Mouse (Mus musculus): ENCODE measurements around the gene Chst8. TPM values are rescaled to one million over a fixed set of nuclear protein-coding genes. Genes with fewer than 3 reads are reported as not detected.

Chst8 gene
- total RNA-seq, 1 experiment = 2.7 TPM

GRCm38 (mm10) chr7:34647052-34647451 lies 165.5 kb downstream of the Chst8 start:
- Histone ChIP-seq H3K27ac (ENCODE audit: insufficient read depth, low read depth, low read length, poor library complexity, severe bottlenecking) (no peak overlapping the region), H3K36me3 (ENCODE audit: control insufficient read depth, insufficient read depth, low read length, poor library complexity, severe bottlenecking) (peaks cover 58% of the 10 kb centered on the region), H3K4me3 (ENCODE audit: insufficient read depth in 1 of 2, low read depth in 1 of 2, low read length in 2 of 2, poor library complexity in 1 of 2, severe bottlenecking in 1 of 2) (no peak overlapping the region), H3K4me1 (ENCODE audit: control insufficient read depth in 2 of 2, insufficient read depth in 2 of 2, low read length in 2 of 2, poor library complexity in 1 of 2) (peaks cover 1 to 20% of the 10 kb centered on the region in 2 experiments; a peak in 2 of 4 replicates), H3K9ac (ENCODE audit: insufficient read depth, low read depth, low read length, poor library complexity, severe bottlenecking) (no peak overlapping the region), H3K9me3 (ENCODE audit: control insufficient read depth, insufficient read depth, low read depth, low read length) (no peaks in the 10 kb centered on the region)
- in situ Hi-C loops (cut with MboI; ENCODE audit: low sequenced_read_pairs in 2 of 2, unreplicated experiment in 2 of 2) = no loop called here
- DNase-seq (ENCODE audit: low read depth, low spot score) = no peak
- TF ChIP-seq ZNF384 (IDR thresholded peaks at IDR 0.05; ENCODE audit: low read depth, low read length) (no peak), HCFC1 (IDR thresholded peaks at IDR 0.05; ENCODE audit: borderline replicate concordance, insufficient read depth, low read length) (no peak), ZC3H11A (IDR thresholded peaks at IDR 0.05; ENCODE audit: borderline replicate concordance, low read depth, low read length) (no peak), MAFK (IDR thresholded peaks at IDR 0.05; ENCODE audit: insufficient read depth, low read depth, low read length) (no peak), CHD2 (IDR thresholded peaks at IDR 0.05; ENCODE audit: low read depth, low read length) (no peak)

GRCm38 (mm10) chr7:34646144-34646795 lies 166.2 kb downstream of the Chst8 start:
- Histone ChIP-seq H3K9ac (ENCODE audit: insufficient read depth, low read depth, low read length, poor library complexity, severe bottlenecking) (no peak overlapping the region), H3K9me3 (ENCODE audit: control insufficient read depth, insufficient read depth, low read depth, low read length) (no peaks in the 10 kb centered on the region), H3K27ac (ENCODE audit: insufficient read depth, low read depth, low read length, poor library complexity, severe bottlenecking) (no peak overlapping the region), H3K36me3 (ENCODE audit: control insufficient read depth, insufficient read depth, low read length, poor library complexity, severe bottlenecking) (peaks cover 61% of the 10 kb centered on the region), H3K4me1 (ENCODE audit: control insufficient read depth in 2 of 2, insufficient read depth in 2 of 2, low read length in 2 of 2, poor library complexity in 1 of 2) (peaks cover 1 to 21% of the 10 kb centered on the region in 2 experiments; a peak in 2 of 4 replicates), H3K4me3 (ENCODE audit: insufficient read depth in 1 of 2, low read depth in 1 of 2, low read length in 2 of 2, poor library complexity in 1 of 2, severe bottlenecking in 1 of 2) (no peak overlapping the region)
- no peak for DNase-seq (ENCODE audit: low read depth, low spot score)
- TF ChIP-seq HCFC1 (IDR thresholded peaks at IDR 0.05; ENCODE audit: borderline replicate concordance, insufficient read depth, low read length) (no peak), ZNF384 (IDR thresholded peaks at IDR 0.05; ENCODE audit: low read depth, low read length) (no peak), MAFK (IDR thresholded peaks at IDR 0.05; ENCODE audit: insufficient read depth, low read depth, low read length) (no peak), ZC3H11A (IDR thresholded peaks at IDR 0.05; ENCODE audit: borderline replicate concordance, low read depth, low read length) (no peak), CHD2 (IDR thresholded peaks at IDR 0.05; ENCODE audit: low read depth, low read length) (no peak)
- in situ Hi-C loops (cut with MboI; ENCODE audit: low sequenced_read_pairs in 2 of 2, unreplicated experiment in 2 of 2) = no loop called here

- peaks cover 61% of the 10 kb centered on the region for H3K36me3 ChIP-seq (ENCODE audit: control insufficient read depth, insufficient read depth, low read length, poor library complexity, severe bottlenecking)
- H3K9me3 ChIP-seq (ENCODE audit: control insufficient read depth, insufficient read depth, low read depth, low read length) = no peaks in the 10 kb centered on the region
These were observed 166.9 kb downstream of the Chst8 start for GRCm38 (mm10) chr7:34645623-34646022.

GRCm38 (mm10) chr7:34644591-34644990 lies 167.9 kb downstream of the Chst8 start:
- no peak for DNase-seq (ENCODE audit: low read depth, low spot score)
- no peaks in the 10 kb centered on the region for H3K9me3 ChIP-seq (ENCODE audit: control insufficient read depth, insufficient read depth, low read depth, low read length)
- H3K36me3 ChIP-seq (ENCODE audit: control insufficient read depth, insufficient read depth, low read length, poor library complexity, severe bottlenecking) = peaks cover 66% of the 10 kb centered on the region
- H3K4me3 ChIP-seq (ENCODE audit: insufficient read depth in 1 of 2, low read depth in 1 of 2, low read length in 2 of 2, poor library complexity in 1 of 2, severe bottlenecking in 1 of 2) = no peak overlapping the region
- TF ChIP-seq ZNF384 (IDR thresholded peaks at IDR 0.05; ENCODE audit: low read depth, low read length) (no peak), CHD2 (IDR thresholded peaks at IDR 0.05; ENCODE audit: low read depth, low read length) (no peak), ZC3H11A (IDR thresholded peaks at IDR 0.05; ENCODE audit: borderline replicate concordance, low read depth, low read length) (no peak), HCFC1 (IDR thresholded peaks at IDR 0.05; ENCODE audit: borderline replicate concordance, insufficient read depth, low read length) (no peak), MAFK (IDR thresholded peaks at IDR 0.05; ENCODE audit: insufficient read depth, low read depth, low read length) (no peak)
- H3K27ac ChIP-seq (ENCODE audit: insufficient read depth, low read depth, low read length, poor library complexity, severe bottlenecking) = no peak overlapping the region
- no peak overlapping the region for H3K9ac ChIP-seq (ENCODE audit: insufficient read depth, low read depth, low read length, poor library complexity, severe bottlenecking)
- H3K4me1 ChIP-seq (ENCODE audit: control insufficient read depth in 2 of 2, insufficient read depth in 2 of 2, low read length in 2 of 2, poor library complexity in 1 of 2) = peaks cover 1 to 32% of the 10 kb centered on the region in 2 experiments; a peak in 2 of 4 replicates
- in situ Hi-C loops (cut with MboI; ENCODE audit: low sequenced_read_pairs in 2 of 2, unreplicated experiment in 2 of 2) = no loop called here

More at GRCm38 (mm10) chr7:34645623-34646022, 166.9 kb downstream of the Chst8 start:
- no peak for DNase-seq (ENCODE audit: low read depth, low spot score)
- Histone ChIP-seq H3K4me3 (ENCODE audit: insufficient read depth in 1 of 2, low read depth in 1 of 2, low read length in 2 of 2, poor library complexity in 1 of 2, severe bottlenecking in 1 of 2) (no peak overlapping the region), H3K27ac (ENCODE audit: insufficient read depth, low read depth, low read length, poor library complexity, severe bottlenecking) (no peak overlapping the region), H3K9ac (ENCODE audit: insufficient read depth, low read depth, low read length, poor library complexity, severe bottlenecking) (no peak overlapping the region), H3K4me1 (ENCODE audit: control insufficient read depth in 2 of 2, insufficient read depth in 2 of 2, low read length in 2 of 2, poor library complexity in 1 of 2) (peaks cover 1 to 22% of the 10 kb centered on the region in 2 experiments; a peak in 2 of 4 replicates)
- TF ChIP-seq HCFC1 (IDR thresholded peaks at IDR 0.05; ENCODE audit: borderline replicate concordance, insufficient read depth, low read length) (no peak), ZC3H11A (IDR thresholded peaks at IDR 0.05; ENCODE audit: borderline replicate concordance, low read depth, low read length) (no peak), ZNF384 (IDR thresholded peaks at IDR 0.05; ENCODE audit: low read depth, low read length) (no peak), CHD2 (IDR thresholded peaks at IDR 0.05; ENCODE audit: low read depth, low read length) (no peak), MAFK (IDR thresholded peaks at IDR 0.05; ENCODE audit: insufficient read depth, low read depth, low read length) (no peak)
- in situ Hi-C loops (cut with MboI; ENCODE audit: low sequenced_read_pairs in 2 of 2, unreplicated experiment in 2 of 2) = no loop called here
